Mouse (Mus musculus) spleen, postnatal 4 days (tissue): ENCODE results near the gene Atoh8.

Experiments used
- DNase-seq, 2 experiments: peaks; one replicate each; pipeline ENCODE4 v3.0.0; 2022; ENCODE audit warnings: low spot score in 2 of 2

Gene Atoh8

GRCm38 (mm10) chr6:72158966-72159764, 76.2 kb downstream of the Atoh8 start:
- no peak for DNase-seq
